Mouse (Mus musculus): Measurements from ENCODE around the gene Ftsj3. TPM values are rescaled to one million over a fixed set of nuclear protein-coding genes. Genes with fewer than 3 reads are reported as not detected.
"Not testable (repeated sequence)": the region's sequence is repeated elsewhere in the genome, so short reads cannot be mapped to it uniquely, and the experiment has no call there.

Ftsj3 gene
- total and polyA plus RNA-seq, 2 experiments from 2014 or later: 23.1 to 32.7 TPM

DNA sequence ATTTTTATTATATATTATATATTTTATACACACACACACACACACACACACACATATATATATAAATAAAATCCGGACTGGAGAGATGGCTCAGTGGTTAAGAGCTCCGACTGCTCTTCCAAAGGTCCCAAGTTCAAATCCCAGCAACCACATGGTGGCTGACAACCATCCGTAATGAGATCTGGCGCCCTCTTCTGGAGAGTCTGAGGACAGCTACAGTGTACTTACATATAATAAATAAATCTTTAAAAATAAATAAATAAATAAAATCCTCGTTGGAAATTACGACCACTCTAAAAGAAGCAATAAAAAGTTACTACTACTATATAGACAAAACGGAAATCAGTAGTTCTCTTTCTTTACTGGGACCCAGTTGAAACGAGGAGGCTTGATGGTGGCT is 21.9 kb downstream of the Ftsj3 start:
- WGBS: 83% methylated on average over 8 of the region's 8 CpGs
- H3K9me3 ChIP-seq (replicated peaks; ENCODE audit: control insufficient read depth, low read length); H3K4me3 ChIP-seq (ENCODE audit: low read depth, low read length); H3K4me1 ChIP-seq (ENCODE audit: control insufficient read depth, insufficient read depth); ATAC-seq (ENCODE audit: insufficient read depth, low read depth); H3K4me2 ChIP-seq (ENCODE audit: low read depth, low read length); H3K27me3 ChIP-seq (ENCODE audit: control insufficient read depth, insufficient read depth, low read length); DNase-seq (ENCODE audit: low spot score); H3K27ac ChIP-seq (ENCODE audit: low read depth); H3K9ac ChIP-seq (replicated peaks; ENCODE audit: low read depth, low read length): not testable (repeated sequence)
- TF ChIP-seq CTCF (IDR thresholded peaks at IDR 0.05; ENCODE audit: low read depth): 0 out of 2 replicates have a peak, but pooled peaks have one; percentile 8
- H3K36me3 ChIP-seq (replicated peaks; ENCODE audit: control insufficient read depth, insufficient read depth, low read length): peaks cover 77% of the 10 kb centered on the region

DNA sequence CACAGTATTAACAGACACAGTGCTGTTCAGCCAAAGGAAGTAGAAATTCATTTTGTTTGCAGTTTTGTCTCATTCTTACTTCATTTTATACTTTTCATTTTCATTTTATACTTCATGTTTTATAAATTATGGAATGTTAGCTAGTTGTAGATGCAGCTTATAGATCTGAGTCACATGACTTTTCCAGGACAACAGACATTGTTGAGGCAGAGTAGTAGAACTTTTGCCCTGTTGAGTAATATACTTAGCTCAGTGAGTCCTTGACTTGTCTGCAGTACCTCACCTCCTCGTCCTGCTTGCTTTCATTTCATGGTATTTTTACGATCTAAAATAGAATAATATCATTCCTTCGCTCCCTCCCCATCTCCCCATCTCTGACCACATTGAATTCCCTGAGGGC is 35.3 kb downstream of the Ftsj3 start:
- H3K4me3 ChIP-seq (ENCODE audit: low read depth, low read length): no peak overlapping the region
- H3K9ac ChIP-seq (replicated peaks; ENCODE audit: low read depth, low read length): no peak overlapping the region
- ATAC-seq (ENCODE audit: insufficient read depth, low read depth): no peak
- no peaks in the 10 kb centered on the region for H3K27me3 ChIP-seq (ENCODE audit: control insufficient read depth, insufficient read depth, low read length)
- peaks cover 18% of the 10 kb centered on the region for H3K36me3 ChIP-seq (replicated peaks; ENCODE audit: control insufficient read depth, insufficient read depth, low read length)
- H3K4me2 ChIP-seq (ENCODE audit: low read depth, low read length): no peak overlapping the region
- no peak overlapping the region for H3K27ac ChIP-seq (ENCODE audit: low read depth)
- no peak for TF ChIP-seq EP300 (IDR thresholded peaks at IDR 0.05; ENCODE audit: low read depth)
- no peak for TF ChIP-seq CTCF (IDR thresholded peaks at IDR 0.05; ENCODE audit: low read depth)
- 84% methylated on average over 3 of the region's 3 CpGs for WGBS
- H3K9me3 ChIP-seq (replicated peaks; ENCODE audit: control insufficient read depth, low read length): no peaks in the 10 kb centered on the region
- H3K4me1 ChIP-seq (ENCODE audit: control insufficient read depth, insufficient read depth): peaks cover 14% of the 10 kb centered on the region
- no peak for DNase-seq (ENCODE audit: low spot score)

DNA sequence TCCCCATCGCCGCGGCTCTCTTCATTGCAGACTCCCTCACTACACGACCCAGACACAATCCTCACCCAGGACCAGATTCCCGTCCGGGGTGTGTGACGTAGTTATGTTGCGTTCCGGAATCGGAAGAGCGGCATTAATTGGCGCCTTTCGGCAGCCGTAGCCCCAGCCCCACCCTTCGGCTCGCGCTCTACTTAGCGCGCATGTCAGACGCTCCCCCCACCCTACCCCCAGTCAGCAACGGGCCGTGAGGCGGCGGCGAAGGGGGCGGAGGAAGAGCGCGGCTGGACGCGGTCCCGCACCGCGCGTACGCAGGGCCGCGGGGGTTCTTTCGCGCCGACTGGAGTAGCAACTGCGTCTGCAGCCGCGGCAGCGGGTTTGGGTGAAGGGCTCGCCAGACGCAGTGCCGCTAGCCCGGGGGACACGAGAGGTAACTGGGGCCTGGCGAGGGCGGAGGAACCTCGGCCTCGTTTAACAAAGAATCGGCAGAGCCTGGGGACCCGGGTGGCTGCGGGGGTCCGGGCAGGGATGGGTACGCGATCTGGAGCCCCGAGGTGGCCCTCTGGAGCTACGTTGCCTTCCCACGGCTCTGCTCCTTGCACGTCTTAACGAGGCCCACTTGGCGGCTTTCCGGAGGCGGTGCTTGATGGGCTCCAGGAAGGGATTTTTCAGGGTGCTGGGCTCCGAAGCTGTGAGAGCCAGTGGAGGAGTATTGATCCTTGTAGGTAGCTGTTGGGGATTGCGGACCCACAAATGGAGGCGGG is 39.0 kb downstream of the Ftsj3 start, which contains the start of gene Ddx42:
Ddx42 (plus strand) TSS at position 197 of the 761 bp plus-strand sequence.
- Histone ChIP-seq H3K9me3 (replicated peaks; ENCODE audit: control insufficient read depth, low read length) (no peaks in the 10 kb centered on the region), H3K36me3 (replicated peaks; ENCODE audit: control insufficient read depth, insufficient read depth, low read length) (peaks cover 4% of the 10 kb centered on the region), H3K4me1 (ENCODE audit: control insufficient read depth, insufficient read depth) (peaks cover 34% of the 10 kb centered on the region), H3K9ac (replicated peaks; ENCODE audit: low read depth, low read length) (peak within 1 kb of the TSS; percentile 94), H3K27me3 (ENCODE audit: control insufficient read depth, insufficient read depth, low read length) (no peaks in the 10 kb centered on the region), H3K4me3 (ENCODE audit: low read depth, low read length) (peak within 1 kb of the TSS; percentile 99), H3K4me2 (ENCODE audit: low read depth, low read length) (peak within 1 kb of the TSS; percentile 84), H3K27ac (ENCODE audit: low read depth) (peak within 1 kb of the TSS; percentile 97)
- WGBS: under 1% methylated on average over 70 of the region's 70 CpGs
- no peak for TF ChIP-seq CTCF (IDR thresholded peaks at IDR 0.05; ENCODE audit: low read depth)
- TF ChIP-seq EP300 (IDR thresholded peaks at IDR 0.05; ENCODE audit: low read depth): peak; percentile 39
- DNase-seq (ENCODE audit: low spot score) (peak; percentile 93), ATAC-seq (ENCODE audit: insufficient read depth, low read depth) (peak; percentile 90)

DNA sequence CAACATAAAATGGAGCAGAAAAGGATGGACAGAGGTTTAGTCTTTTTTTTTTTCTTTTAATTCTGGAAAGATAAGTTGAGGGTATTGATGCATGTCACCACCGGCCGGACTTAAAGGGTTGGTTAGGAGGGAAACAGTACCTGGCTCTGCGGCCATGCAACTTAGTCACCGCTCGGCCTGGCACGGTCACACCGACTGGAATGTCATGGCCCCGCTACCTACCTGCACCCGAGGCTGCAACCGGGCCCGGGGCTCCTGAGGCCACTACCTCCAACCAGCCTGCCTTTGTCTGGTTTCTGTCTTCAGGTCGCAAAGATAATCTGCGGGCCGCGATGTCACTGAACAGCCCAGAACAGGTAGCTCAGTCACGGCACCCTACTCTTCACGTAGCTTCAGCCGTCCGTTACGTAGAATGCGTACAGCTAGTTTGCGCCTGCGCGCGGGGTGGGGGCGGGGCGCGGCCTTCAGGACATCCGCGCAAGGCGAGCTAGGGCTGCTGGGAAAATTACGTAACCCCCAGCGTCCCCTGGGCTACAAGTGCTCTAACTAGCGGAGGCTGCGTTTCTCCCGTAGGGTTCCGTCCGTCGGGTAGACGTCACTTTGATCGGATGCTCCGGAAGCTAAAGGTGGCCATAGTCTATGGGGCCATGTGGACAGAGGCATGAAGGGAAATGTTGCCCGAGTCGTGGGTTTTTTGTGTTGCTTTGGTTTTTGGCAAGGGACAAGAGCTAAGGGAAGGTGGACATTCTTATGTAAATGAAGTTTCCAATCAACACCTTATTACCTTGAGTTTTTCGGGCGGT is 39.8 kb downstream of the Ftsj3 start, which contains the start of gene Ccdc47:
Ccdc47 (minus strand) TSS at position 418 of the 803 bp plus-strand sequence.
- TF ChIP-seq CTCF (IDR thresholded peaks at IDR 0.05; ENCODE audit: low read depth) (no peak), EP300 (IDR thresholded peaks at IDR 0.05; ENCODE audit: low read depth) (peak; percentile 96)
- Histone ChIP-seq H3K4me3 (ENCODE audit: low read depth, low read length) (peak within 1 kb of the TSS; percentile 99), H3K4me2 (ENCODE audit: low read depth, low read length) (peak within 1 kb of the TSS; percentile 84), H3K36me3 (replicated peaks; ENCODE audit: control insufficient read depth, insufficient read depth, low read length) (peaks cover 12% of the 10 kb centered on the region), H3K9me3 (replicated peaks; ENCODE audit: control insufficient read depth, low read length) (no peaks in the 10 kb centered on the region), H3K27me3 (ENCODE audit: control insufficient read depth, insufficient read depth, low read length) (no peaks in the 10 kb centered on the region), H3K27ac (ENCODE audit: low read depth) (peak within 1 kb of the TSS; percentile 97), H3K4me1 (ENCODE audit: control insufficient read depth, insufficient read depth) (peaks cover 34% of the 10 kb centered on the region), H3K9ac (replicated peaks; ENCODE audit: low read depth, low read length) (peak within 1 kb of the TSS; percentile 94)
- WGBS: under 1% methylated on average over 46 of the region's 46 CpGs
- DNase-seq (ENCODE audit: low spot score): peak; percentile 99
- ATAC-seq (ENCODE audit: insufficient read depth, low read depth): peak; percentile 95

DNA sequence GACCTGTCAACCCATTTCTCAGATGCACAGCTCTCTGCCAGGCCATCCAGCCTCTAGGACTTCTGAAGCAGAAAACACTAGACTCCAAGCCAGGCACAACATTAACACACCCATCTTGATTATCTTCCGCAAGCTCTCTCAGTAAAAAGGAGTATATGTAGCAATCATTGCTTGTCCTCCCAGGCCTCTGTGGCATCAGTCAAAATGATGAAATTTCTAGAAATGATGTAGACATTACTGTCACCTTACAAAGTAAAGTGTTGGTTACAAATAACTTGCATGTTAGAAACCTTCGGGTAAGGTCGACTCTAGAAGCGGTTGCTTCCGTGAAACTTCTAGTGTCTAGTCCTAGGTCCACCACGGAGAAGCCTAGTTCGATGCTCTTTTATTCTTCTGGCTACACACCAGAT is 40.4 kb downstream of the Ftsj3 start:
- Histone ChIP-seq H3K27ac (ENCODE audit: low read depth) (peak overlapping the region; percentile 97), H3K36me3 (replicated peaks; ENCODE audit: control insufficient read depth, insufficient read depth, low read length) (peaks cover 18% of the 10 kb centered on the region), H3K4me1 (ENCODE audit: control insufficient read depth, insufficient read depth) (peaks cover 34% of the 10 kb centered on the region), H3K27me3 (ENCODE audit: control insufficient read depth, insufficient read depth, low read length) (no peaks in the 10 kb centered on the region), H3K4me3 (ENCODE audit: low read depth, low read length) (peak overlapping the region; percentile 99), H3K9me3 (replicated peaks; ENCODE audit: control insufficient read depth, low read length) (no peaks in the 10 kb centered on the region), H3K4me2 (ENCODE audit: low read depth, low read length) (peak overlapping the region; percentile 77), H3K9ac (replicated peaks; ENCODE audit: low read depth, low read length) (peak overlapping the region; percentile 84)
- TF ChIP-seq CTCF (IDR thresholded peaks at IDR 0.05; ENCODE audit: low read depth) (no peak), EP300 (IDR thresholded peaks at IDR 0.05; ENCODE audit: low read depth) (no peak)
- DNase-seq (ENCODE audit: low spot score) (no peak), ATAC-seq (ENCODE audit: insufficient read depth, low read depth) (no peak)
- 17% methylated on average over 7 of the region's 7 CpGs for WGBS

All from heart, postnatal 0 days (tissue).